11 mouse cellular contexts compared by ENCODE assay signal in genomic region chr19:57523363-57523762, GRCm38 (mm10).
DNase-seq lines count a peak whose midpoint lies in the region; ATAC-seq and TF ChIP-seq lines count a peak whose summit lies in the region.
"Had no signal": no experiment of that assay in that cellular context is flagged by ENCODE, and none has a peak within 500 bp of the region (broad histone marks: within the 10 kb centered on the region; RNA-seq: fewer than 3 reads in every experiment).

No protein-coding gene starts in this region.

- no peak overlapping the region for H3K4me3 ChIP-seq in hindbrain, embryonic 16.5 days (ENCODE audit: low read length)
- no peak overlapping the region for H3K4me3 ChIP-seq in hindbrain, embryonic 13.5 days
- no peak overlapping the region for H3K4me3 ChIP-seq in intestine, embryonic 16.5 days (ENCODE audit: low read length)
- H3K4me3 ChIP-seq in stomach, postnatal 0 days (ENCODE audit: low read depth, low read length), result no peak overlapping the region
- H3K4me3 ChIP-seq: liver, embryonic 13.5 days had no signal

- no peaks in the 10 kb centered on the region for H3K9me3 ChIP-seq in hindbrain, embryonic 16.5 days (ENCODE audit: control insufficient read depth, low read length)
- no peaks in the 10 kb centered on the region for H3K9me3 ChIP-seq in hindbrain, embryonic 13.5 days
- H3K9me3 ChIP-seq in intestine, embryonic 16.5 days (ENCODE audit: control insufficient read depth, low read length), result no peaks in the 10 kb centered on the region
- H3K9me3 ChIP-seq in stomach, postnatal 0 days (ENCODE audit: control insufficient read depth, low read length), result no peaks in the 10 kb centered on the region
- H3K9me3 ChIP-seq: liver, embryonic 13.5 days had no signal

- H3K4me2 ChIP-seq in hindbrain, embryonic 16.5 days (ENCODE audit: low read length), result no peak overlapping the region
- H3K4me2 ChIP-seq in hindbrain, embryonic 13.5 days, result no peak overlapping the region
- 0 out of 2 replicates have a peak overlapping the region, but pooled peaks have one; percentile 5 for H3K4me2 ChIP-seq in intestine, embryonic 16.5 days (ENCODE audit: low read depth, low read length)
- H3K4me2 ChIP-seq in stomach, postnatal 0 days (replicated peaks; ENCODE audit: low read depth), result no peak overlapping the region
- H3K4me2 ChIP-seq: liver, embryonic 13.5 days had no signal

- no peaks in the 10 kb centered on the region for H3K36me3 ChIP-seq in hindbrain, embryonic 16.5 days (ENCODE audit: control insufficient read depth, insufficient read depth, low read length)
- no peaks in the 10 kb centered on the region for H3K36me3 ChIP-seq in hindbrain, embryonic 13.5 days
- no peaks in the 10 kb centered on the region for H3K36me3 ChIP-seq in intestine, embryonic 16.5 days (ENCODE audit: control insufficient read depth, insufficient read depth, low read length)
- no peaks in the 10 kb centered on the region for H3K36me3 ChIP-seq in stomach, postnatal 0 days (ENCODE audit: control insufficient read depth, insufficient read depth, low read length)
- H3K36me3 ChIP-seq: liver, embryonic 13.5 days had no signal

- H3K4me1 ChIP-seq in hindbrain, embryonic 16.5 days (ENCODE audit: control insufficient read depth, insufficient read depth, low read depth, low read length), result no peaks in the 10 kb centered on the region
- no peaks in the 10 kb centered on the region; the same call in 1 of the 2 replicates for H3K4me1 ChIP-seq in hindbrain, embryonic 13.5 days (replicated peaks)
- no peaks in the 10 kb centered on the region for H3K4me1 ChIP-seq in intestine, embryonic 16.5 days (ENCODE audit: control insufficient read depth, insufficient read depth, low read length)
- no peaks in the 10 kb centered on the region for H3K4me1 ChIP-seq in stomach, postnatal 0 days (replicated peaks; ENCODE audit: control insufficient read depth, insufficient read depth)
- H3K4me1 ChIP-seq: liver, embryonic 13.5 days had no signal

- peak; percentile 22 to 48 for DNase-seq in urinary bladder, adult 18-20 months (ENCODE audit: low spot score in 2 of 2)
- DNase-seq in urinary bladder, adult 2 months (ENCODE audit: low spot score), result no peak
- peak; percentile 49 for DNase-seq in stomach, postnatal 0 days (ENCODE audit: low spot score)
- DNase-seq in spleen, postnatal 36 days (ENCODE audit: low spot score in 2 of 2), result no peak
- DNase-seq in cerebellum, adult 9-11 months, result no peak
- DNase-seq: adrenal gland, adult 2 months; liver, embryonic 13.5 days; thymus, adult 2 months had no signal

- H3K27ac ChIP-seq in hindbrain, embryonic 16.5 days (ENCODE audit: low read depth, low read length), result no peak overlapping the region
- no peak overlapping the region for H3K27ac ChIP-seq in hindbrain, embryonic 13.5 days
- H3K27ac ChIP-seq in intestine, embryonic 16.5 days (ENCODE audit: low read length), result no peak overlapping the region
- no peak overlapping the region for H3K27ac ChIP-seq in stomach, postnatal 0 days (replicated peaks)
- H3K27ac ChIP-seq: liver, embryonic 13.5 days had no signal

- 59% methylated on average over 17 of the region's 17 CpGs for WGBS in hindbrain, embryonic 16.5 days
- 72% methylated on average over 17 of the region's 17 CpGs for WGBS in hindbrain, embryonic 13.5 days
- WGBS in intestine, embryonic 16.5 days, result 61% methylated on average over 17 of the region's 17 CpGs
- WGBS in stomach, postnatal 0 days, result 50% methylated on average over 17 of the region's 17 CpGs

- no peaks in the 10 kb centered on the region for H3K27me3 ChIP-seq in hindbrain, embryonic 16.5 days (replicated peaks; ENCODE audit: control insufficient read depth, insufficient read depth, low read length)
- H3K27me3 ChIP-seq in hindbrain, embryonic 13.5 days, result no peaks in the 10 kb centered on the region
- H3K27me3 ChIP-seq in intestine, embryonic 16.5 days (replicated peaks; ENCODE audit: control insufficient read depth, insufficient read depth, low read length), result no peaks in the 10 kb centered on the region
- H3K27me3 ChIP-seq in stomach, postnatal 0 days (ENCODE audit: control insufficient read depth, insufficient read depth, low read length), result no peaks in the 10 kb centered on the region
- H3K27me3 ChIP-seq: liver, embryonic 13.5 days had no signal

- no peak for TF ChIP-seq CTCF in stomach, postnatal 0 days (IDR thresholded peaks at IDR 0.05; ENCODE audit: low read depth)

- TF ChIP-seq EP300 in stomach, postnatal 0 days (optimal IDR thresholded peaks at IDR 0.05), result no peak

- ATAC-seq in hindbrain, embryonic 16.5 days, result peak; percentile 30; the same call in 1 of the 2 replicates
- ATAC-seq in hindbrain, embryonic 13.5 days (ENCODE audit: low FRiP score), result no peak
- no peak for ATAC-seq in intestine, embryonic 16.5 days
- peak; percentile 80; the same call in 1 of the 2 replicates for ATAC-seq in stomach, postnatal 0 days (ENCODE audit: low FRiP score, low TSS enrichment)

- no peak overlapping the region for H3K9ac ChIP-seq in hindbrain, embryonic 16.5 days (ENCODE audit: low read depth, low read length)
- no peak overlapping the region for H3K9ac ChIP-seq in hindbrain, embryonic 13.5 days
- H3K9ac ChIP-seq in intestine, embryonic 16.5 days (ENCODE audit: low read depth, low read length), result no peak overlapping the region
- H3K9ac ChIP-seq in stomach, postnatal 0 days (ENCODE audit: low read length), result no peak overlapping the region
- H3K9ac ChIP-seq: liver, embryonic 13.5 days had no signal

Comparison
In these comparisons a context has a peak if more than half of its experiments do, and no peak if none do; other contexts are left out.
1. ATAC-seq: peak in hindbrain, embryonic 16.5 days (single experiment) and stomach, postnatal 0 days (single experiment); none in hindbrain, embryonic 13.5 days (single experiment) and intestine, embryonic 16.5 days (single experiment).
2. DNase-seq: peak in urinary bladder, adult 18-20 months (2 of 2) and stomach, postnatal 0 days (single experiment); none in urinary bladder, adult 2 months (single experiment), spleen, postnatal 36 days (0 of 2) and cerebellum, adult 9-11 months (single experiment).